Mouse (Mus musculus) brain, embryonic 14.5 days (tissue): ENCODE data around the gene Oscp1. TPM values are rescaled to one million over a fixed set of nuclear protein-coding genes. Genes with fewer than 3 reads are reported as not detected.

Source experiments
- DNase-seq: peaks from one replicate; pipeline ENCODE4 v3.0.0-alpha.2; 2011; ENCODE audit warnings: low read depth
- CTCF ChIP-seq: fragments of 200-500 bp; IDR thresholded peaks from 2 replicates; pipeline ENCODE4 v1.5.1; 2012; ENCODE audit warnings: inconsistent platforms, mild to moderate bottlenecking, moderate library complexity, borderline replicate concordance; ENCODE audit not compliant: insufficient read depth, insufficient read length; ENCODE audit errors: extremely low read depth
- POLR2A ChIP-seq: fragments of 200-500 bp; IDR thresholded peaks from 2 replicates; pipeline ENCODE4 v1.6.1; 2012; ENCODE audit warnings: mild to moderate bottlenecking, inconsistent platforms, borderline replicate concordance; ENCODE audit not compliant: poor library complexity, insufficient read depth, insufficient read length, severe bottlenecking; ENCODE audit errors: extremely low read depth
- polyA plus RNA-seq: library from polyadenylated mRNA; depleted of rRNA; stranded (reverse); fragments of >200 nt; gene quantifications from 2 replicates; pipeline ENCODE4 v1.2.3, GENCODE M21; 2012

The Oscp1 gene
- polyA plus RNA-seq, 1 experiment = 14.7 TPM

GRCm38 (mm10) chr4:126104261-126105075 is 46.1 kb downstream of the Oscp1 start:
- peak; percentile 24 for DNase-seq
- TF ChIP-seq POLR2A = no peak
- TF ChIP-seq CTCF = no peak

GRCm38 (mm10) chr4:126105131-126105783 is 46.9 kb downstream of the Oscp1 start:
- no peak for TF ChIP-seq POLR2A
- no peak for TF ChIP-seq CTCF
- DNase-seq = no peak

- TF ChIP-seq POLR2A (no peak), CTCF (no peak)
- peak; percentile 20 for DNase-seq
These were observed 49.8 kb downstream of the Oscp1 start for GRCm38 (mm10) chr4:126108061-126108740.

GRCm38 (mm10) chr4:126109613-126110373 is 51.4 kb downstream of the Oscp1 start:
- TF ChIP-seq POLR2A (no peak), CTCF (no peak)
- DNase-seq = no peak

- peak; percentile 62 for DNase-seq
These were observed 52.2 kb downstream of the Oscp1 start for GRCm38 (mm10) chr4:126110374-126111152.

GRCm38 (mm10) chr4:126111153-126111549 is 52.8 kb downstream of the Oscp1 start:
- DNase-seq = no peak
- no peak for TF ChIP-seq POLR2A
- TF ChIP-seq CTCF = no peak

More at GRCm38 (mm10) chr4:126110374-126111152, 52.2 kb downstream of the Oscp1 start:
- TF ChIP-seq POLR2A (no peak), CTCF (0 out of 2 replicates have a peak, but pooled peaks have one; percentile 2)

GRCm38 (mm10) chr4:126113243-126113642 is 54.9 kb downstream of the Oscp1 start:
- no peak for DNase-seq
- TF ChIP-seq CTCF (no peak), POLR2A (no peak)

- DNase-seq = peak; percentile 38
- TF ChIP-seq POLR2A (no peak), CTCF (peak; percentile 59)
These were observed 55.6 kb downstream of the Oscp1 start for GRCm38 (mm10) chr4:126113943-126114342.

GRCm38 (mm10) chr4:126115411-126115810 is 57.0 kb downstream of the Oscp1 start:
- no peak for TF ChIP-seq POLR2A
- TF ChIP-seq CTCF = no peak

GRCm38 (mm10) chr4:126115871-126116521 is 57.6 kb downstream of the Oscp1 start:
- TF ChIP-seq CTCF (no peak), POLR2A (no peak)
- no peak for DNase-seq

More at GRCm38 (mm10) chr4:126115411-126115810, 57.0 kb downstream of the Oscp1 start:
- DNase-seq = no peak

- TF ChIP-seq POLR2A = no peak
- DNase-seq = peak; percentile 53
These were observed 58.8 kb downstream of the Oscp1 start for GRCm38 (mm10) chr4:126117116-126117515.
